Mouse (Mus musculus) effector memory CD4-positive, alpha-beta T cell, adult 7 months (primary cell): ENCODE measurements around the gene Tmem87b. TPM values are rescaled to one million over a fixed set of nuclear protein-coding genes. Genes with fewer than 3 reads are reported as not detected.

Source experiments
- polyA plus RNA-seq: library from polyadenylated mRNA; unstranded; fragments of 100-300 nt; shearing (Covaris generic); gene quantifications from one replicate; pipeline ENCODE4 v1.2.1, GENCODE M21; 2017

Tmem87b gene
- 33.5 TPM for polyA plus RNA-seq

DNA sequence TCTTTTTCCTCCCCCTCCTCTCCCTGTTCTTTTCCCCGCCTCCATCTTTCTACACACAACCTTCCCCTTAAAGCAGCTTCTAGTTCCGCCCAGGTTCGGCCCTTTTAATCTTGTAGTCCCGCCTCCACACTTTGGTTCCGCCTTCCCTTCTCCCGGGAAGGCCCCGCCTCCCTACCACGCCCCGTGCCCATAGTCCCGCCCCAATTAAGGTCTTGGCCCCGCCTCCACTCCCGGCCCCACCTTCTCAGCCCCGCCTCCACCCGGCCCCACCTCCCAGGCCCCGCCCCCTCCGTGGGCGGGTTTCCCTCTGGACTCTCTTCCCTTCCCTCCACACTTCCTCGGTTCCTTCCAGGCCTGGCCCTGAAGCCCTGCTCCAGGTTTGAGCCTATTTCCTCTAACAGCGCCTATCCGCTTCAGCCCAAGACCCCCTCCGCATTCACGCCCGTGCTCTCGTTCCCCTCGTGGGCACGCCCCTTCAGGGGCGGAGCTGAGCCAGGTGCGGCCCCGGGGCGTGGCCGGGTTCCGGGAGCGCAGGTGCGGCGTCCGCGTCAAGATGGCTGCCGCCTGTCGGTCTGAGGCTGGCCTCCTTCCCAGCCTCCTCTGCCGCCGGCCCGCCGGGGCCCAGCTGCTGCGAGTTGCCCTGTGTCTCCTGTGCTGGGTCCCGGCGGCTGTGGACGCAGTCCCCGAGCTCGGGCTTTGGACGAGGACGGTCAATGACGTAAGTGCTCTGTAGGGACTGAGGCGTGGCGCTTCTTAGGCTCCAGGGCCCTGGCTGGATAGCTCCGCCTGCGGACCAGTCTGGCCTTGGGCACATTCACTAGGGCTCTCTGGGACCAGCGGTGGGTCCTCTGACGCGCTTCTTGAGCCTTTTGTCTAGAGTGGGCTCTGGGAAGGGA lies at the start of gene Tmem87b:
Tmem87b (plus strand) TSS at position 333 of the 896 bp plus-strand sequence.

DNA sequence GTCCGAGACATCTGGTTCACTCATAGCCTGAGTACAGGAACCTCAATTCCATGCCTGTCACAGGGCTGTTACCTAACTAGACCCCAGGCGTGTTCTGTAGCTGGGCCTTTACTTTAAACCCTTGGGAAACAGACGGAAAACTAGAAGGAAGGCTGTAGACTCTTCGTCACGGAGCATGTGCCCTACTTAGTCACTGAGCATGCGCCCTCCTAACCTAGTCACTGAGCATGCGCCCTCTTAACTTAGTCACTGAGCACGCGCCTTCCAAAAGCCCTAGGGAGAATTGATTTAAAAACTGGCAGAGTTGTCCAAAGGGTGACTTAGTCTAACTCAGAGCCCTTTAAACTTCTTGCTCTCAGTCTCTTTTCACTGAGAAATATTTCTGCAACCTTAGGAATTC lies 44.7 kb downstream of the Tmem87b start, which contains the start of gene Fbln7:
Fbln7 (plus strand) TSS at position 346 of the 400 bp plus-strand sequence.

Other genes with a start within 250 kb of the Tmem87b start
- not detected for gene Spdye4c, start 226.9 kb upstream of the Tmem87b start, polyA plus RNA-seq
- 81.4 TPM for gene Anapc1, start 130.7 kb upstream of the Tmem87b start, polyA plus RNA-seq
- gene Mertk, start 119.2 kb upstream of the Tmem87b start, polyA plus RNA-seq, result 0.11 TPM
- 0.13 TPM for gene Fbln7, start 44.9 kb downstream of the Tmem87b start, polyA plus RNA-seq
- gene Zc3h8, start 126.0 kb downstream of the Tmem87b start, polyA plus RNA-seq, result 8.0 TPM
- 9.2 TPM for gene Zc3h6, start 149.3 kb downstream of the Tmem87b start, polyA plus RNA-seq
- gene Gm10762, start 149.6 kb downstream of the Tmem87b start, polyA plus RNA-seq, result 5.2 TPM
- gene Vinac1, start 230.1 kb downstream of the Tmem87b start, polyA plus RNA-seq, result not detected
- gene Ttl, start 247.8 kb downstream of the Tmem87b start, polyA plus RNA-seq, result 2.3 TPM